Mouse (Mus musculus) ES-Bruce4 (cell line): ENCODE data around the gene Acbd6. TPM values are rescaled to one million over a fixed set of nuclear protein-coding genes. Genes with fewer than 3 reads are reported as not detected.

Experiments
- H3K27ac ChIP-seq: 2 replicates; pipeline ENCODE4 v1.5.1; 2012; ENCODE audit warnings: low read length, inconsistent platforms; ENCODE audit not compliant: insufficient read depth
- H3K27me3 ChIP-seq: 2 replicates; pipeline ENCODE4 v1.6.1; 2012; ENCODE audit warnings: mild to moderate bottlenecking, low read length, inconsistent platforms; ENCODE audit not compliant: control insufficient read depth, poor library complexity, insufficient read depth, severe bottlenecking
- H3K36me3 ChIP-seq: 2 replicates; pipeline ENCODE4 v1.6.1; 2012; ENCODE audit warnings: inconsistent platforms, mild to moderate bottlenecking, low read length, moderate library complexity; ENCODE audit not compliant: control insufficient read depth, poor library complexity, insufficient read depth, severe bottlenecking
- H3K4me1 ChIP-seq: one replicate; pipeline ENCODE4 v1.8.1; 2011; ENCODE audit warnings: low read length; ENCODE audit not compliant: control insufficient read depth, insufficient read depth
- H3K4me3 ChIP-seq: 2 replicates; pipeline ENCODE4 v1.5.1; 2011; ENCODE audit warnings: low read depth, mild to moderate bottlenecking, low read length
- H3K9ac ChIP-seq: 2 replicates; pipeline ENCODE4 v1.6.1; 2012; ENCODE audit warnings: low read depth, mild to moderate bottlenecking, inconsistent platforms; ENCODE audit not compliant: poor library complexity, severe bottlenecking
- H3K9me3 ChIP-seq: replicated peaks from 2 replicates; pipeline ENCODE4 v1.6.1; 2012; ENCODE audit warnings: mild to moderate bottlenecking, low read length, inconsistent platforms; ENCODE audit not compliant: control insufficient read depth, poor library complexity, insufficient read depth, severe bottlenecking
- CTCF ChIP-seq: IDR thresholded peaks from one replicate; pipeline ENCODE4 v1.8.1; 2011; ENCODE audit warnings: low read depth, low read length
- EP300 ChIP-seq: IDR thresholded peaks from 2 replicates; pipeline ENCODE4 v1.6.1; 2011; ENCODE audit warnings: low read depth, low read length; ENCODE audit not compliant: insufficient read depth
- POLR2A ChIP-seq: IDR thresholded peaks from one replicate; pipeline ENCODE4 v1.8.1; 2011; ENCODE audit warnings: low read length; ENCODE audit not compliant: insufficient read depth
- polyA plus RNA-seq: library from polyadenylated mRNA; stranded (reverse); fragments of >200 nt; gene quantifications from 2 replicates; pipeline ENCODE4 v1.2.4, GENCODE M21; 2011; ENCODE audit warnings: low read depth; ENCODE audit not compliant: missing spikeins, insufficient read depth, insufficient read length

Acbd6 gene
- polyA plus RNA-seq, 1 experiment = 62.2 TPM

DNA sequence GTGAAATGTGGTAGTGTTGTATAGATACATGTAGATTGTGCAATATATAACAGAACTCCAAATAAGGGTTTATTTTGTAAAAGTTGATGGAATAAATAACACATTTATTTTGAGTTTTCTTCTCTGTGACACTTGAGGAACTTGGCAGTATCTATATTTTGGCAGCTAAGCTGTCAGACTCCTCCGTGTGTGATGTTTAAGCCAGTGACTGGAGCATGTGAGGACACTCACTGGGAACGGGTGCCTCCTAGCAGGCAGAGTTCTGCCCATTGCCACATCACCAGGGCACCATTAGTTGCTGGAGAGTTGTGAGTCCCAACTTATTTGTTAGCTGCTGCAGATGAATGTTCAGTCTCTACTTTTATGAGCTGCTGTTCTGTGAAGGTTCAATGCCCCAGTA, 30.0 kb downstream of the Acbd6 start:
- H3K27me3 ChIP-seq = no peaks in the 10 kb centered on the region
- no peaks in the 10 kb centered on the region for H3K4me1 ChIP-seq
- H3K27ac ChIP-seq = no peak overlapping the region
- no peak overlapping the region for H3K4me3 ChIP-seq
- H3K36me3 ChIP-seq = no peaks in the 10 kb centered on the region
- no peak overlapping the region for H3K9ac ChIP-seq
- TF ChIP-seq CTCF (no peak), EP300 (no peak), POLR2A (no peak)
- no peaks in the 10 kb centered on the region for H3K9me3 ChIP-seq

DNA sequence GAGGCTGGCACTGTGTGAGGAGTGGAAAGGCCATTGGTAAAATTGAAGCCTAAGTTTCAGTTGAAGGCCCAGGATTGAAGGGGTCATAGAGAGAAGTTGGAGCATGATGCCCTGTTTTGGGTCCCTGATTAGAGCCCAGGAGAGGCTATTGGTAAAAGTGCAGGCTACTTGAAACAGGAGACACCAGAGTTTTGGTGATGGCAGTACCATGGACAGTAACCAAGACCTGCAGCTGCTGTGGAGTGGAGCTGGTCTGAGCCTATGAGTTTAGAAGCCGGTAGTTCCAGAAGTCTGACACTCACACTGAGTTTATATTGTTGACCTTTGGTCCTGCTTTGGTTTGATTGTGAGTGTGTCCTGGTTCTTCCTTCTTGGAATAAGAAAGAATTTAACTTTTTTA, 36.2 kb downstream of the Acbd6 start:
- Histone ChIP-seq H3K27ac (no peak overlapping the region), H3K4me3 (no peak overlapping the region), H3K27me3 (no peaks in the 10 kb centered on the region), H3K9me3 (no peaks in the 10 kb centered on the region), H3K4me1 (no peaks in the 10 kb centered on the region), H3K9ac (no peak overlapping the region), H3K36me3 (no peaks in the 10 kb centered on the region)
- no peak for TF ChIP-seq EP300
- TF ChIP-seq CTCF = no peak
- TF ChIP-seq POLR2A = no peak

DNA sequence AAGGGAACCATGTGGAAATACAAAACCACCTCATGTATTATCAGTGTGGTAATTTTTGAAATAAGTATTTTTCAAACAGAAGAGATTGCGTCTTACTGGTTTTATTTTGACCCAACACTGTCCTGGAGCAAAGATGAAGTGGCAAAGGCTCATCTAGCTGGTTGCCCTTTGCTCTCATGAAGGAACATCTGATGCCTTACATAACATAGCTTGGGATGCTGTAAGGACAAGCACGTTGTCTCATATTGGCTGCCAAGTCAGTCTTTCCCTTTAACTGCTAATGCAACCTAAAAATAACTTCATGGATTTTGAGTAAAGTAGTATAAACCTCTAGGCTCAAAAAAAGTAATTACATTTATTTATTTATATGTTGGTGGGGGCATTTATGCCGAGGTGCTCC, 38.7 kb downstream of the Acbd6 start:
- Histone ChIP-seq H3K36me3 (no peaks in the 10 kb centered on the region), H3K27ac (no peak overlapping the region), H3K4me1 (no peaks in the 10 kb centered on the region), H3K27me3 (no peaks in the 10 kb centered on the region), H3K4me3 (no peak overlapping the region), H3K9me3 (no peaks in the 10 kb centered on the region), H3K9ac (no peak overlapping the region)
- TF ChIP-seq EP300 = no peak

DNA sequence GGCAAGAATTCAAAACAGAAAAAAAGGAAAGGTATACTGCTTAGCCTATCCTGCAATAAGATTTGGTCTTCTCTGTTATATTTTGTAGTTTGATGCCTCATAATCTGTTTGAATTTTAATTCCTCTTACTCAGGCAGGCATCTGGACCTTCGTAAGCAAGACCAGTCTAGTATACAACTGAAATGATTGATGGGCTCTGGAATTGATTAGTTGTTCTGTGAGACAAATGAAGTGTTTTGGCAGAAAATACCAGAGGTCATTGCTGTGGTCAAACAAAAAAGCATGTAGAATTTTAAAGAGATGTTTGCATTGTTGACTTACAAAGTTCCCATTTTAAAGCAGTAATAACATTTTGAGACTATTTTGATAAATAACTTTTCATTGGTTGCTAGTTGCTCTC, 46.8 kb downstream of the Acbd6 start:
- TF ChIP-seq EP300 = no peak
- no peaks in the 10 kb centered on the region for H3K27me3 ChIP-seq

DNA sequence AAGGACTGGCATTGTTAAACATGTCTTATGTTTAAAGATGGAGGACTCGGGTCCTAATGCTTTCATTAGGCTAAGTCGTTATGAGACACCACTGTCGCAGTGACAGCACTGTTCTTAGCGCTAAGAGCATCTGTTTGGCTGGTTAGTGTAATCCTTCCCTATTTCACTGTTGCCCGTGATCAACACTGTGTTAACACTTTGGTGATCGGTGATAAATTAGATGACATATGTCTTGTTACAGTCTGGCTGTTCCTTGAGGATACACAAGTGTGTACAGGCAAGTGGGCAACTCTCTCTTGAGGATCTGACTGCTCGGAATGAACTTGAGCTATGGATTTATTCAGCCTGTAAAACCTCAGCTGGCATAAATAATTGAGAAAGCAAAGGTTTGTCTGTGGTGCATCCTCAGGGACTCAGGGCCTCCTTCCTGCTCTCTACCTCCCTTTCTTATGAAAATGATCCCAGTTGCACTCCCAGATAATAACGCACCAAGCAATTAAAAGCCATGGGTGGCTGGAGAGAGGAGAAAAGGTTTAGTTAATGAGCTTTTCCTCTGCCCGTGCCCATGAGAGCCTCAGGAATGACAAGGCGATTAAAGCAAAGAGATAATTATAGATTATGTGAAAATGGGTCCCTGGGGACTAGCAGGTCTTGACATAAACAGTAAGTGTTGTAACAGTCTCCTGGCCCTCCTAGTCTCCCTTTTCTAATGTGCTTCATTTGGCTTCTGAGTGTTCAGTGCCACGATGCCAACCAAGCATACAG, 47.7 kb downstream of the Acbd6 start:
- Histone ChIP-seq H3K9me3 (no peaks in the 10 kb centered on the region), H3K36me3 (no peaks in the 10 kb centered on the region), H3K9ac (no peak overlapping the region), H3K4me1 (no peaks in the 10 kb centered on the region), H3K4me3 (no peak overlapping the region), H3K27ac (no peak overlapping the region), H3K27me3 (no peaks in the 10 kb centered on the region)
- TF ChIP-seq EP300 (no peak), POLR2A (no peak), CTCF (no peak)

More for the DNA sequence above, 46.8 kb downstream of the Acbd6 start:
- no peak overlapping the region for H3K4me3 ChIP-seq
- no peak overlapping the region for H3K9ac ChIP-seq
- H3K4me1 ChIP-seq = no peaks in the 10 kb centered on the region
- no peaks in the 10 kb centered on the region for H3K36me3 ChIP-seq
- H3K27ac ChIP-seq = no peak overlapping the region
- H3K9me3 ChIP-seq = no peaks in the 10 kb centered on the region

DNA sequence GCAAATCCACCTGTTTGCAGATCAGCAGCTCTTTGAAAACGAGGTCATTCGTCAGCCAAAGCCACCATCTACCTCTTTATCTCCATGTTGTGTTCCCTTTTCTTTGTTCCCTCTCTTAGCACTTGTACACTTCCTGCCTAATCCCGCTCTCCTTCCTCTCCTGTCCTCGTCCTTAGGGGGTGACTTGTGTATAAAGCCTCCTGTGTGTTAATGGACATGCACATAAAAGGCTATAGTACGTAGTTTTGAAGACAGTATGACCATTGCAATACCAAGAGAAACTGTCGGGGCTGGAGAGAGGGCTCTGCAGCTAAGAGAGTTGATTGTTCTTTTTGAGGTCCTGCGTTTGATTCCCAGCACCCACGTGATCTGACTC, 48.2 kb downstream of the Acbd6 start:
- Histone ChIP-seq H3K27ac (no peak overlapping the region), H3K9me3 (no peaks in the 10 kb centered on the region), H3K4me3 (no peak overlapping the region), H3K27me3 (no peaks in the 10 kb centered on the region), H3K4me1 (no peaks in the 10 kb centered on the region), H3K9ac (no peak overlapping the region), H3K36me3 (no peaks in the 10 kb centered on the region)
- TF ChIP-seq CTCF (no peak), EP300 (no peak), POLR2A (no peak)

DNA sequence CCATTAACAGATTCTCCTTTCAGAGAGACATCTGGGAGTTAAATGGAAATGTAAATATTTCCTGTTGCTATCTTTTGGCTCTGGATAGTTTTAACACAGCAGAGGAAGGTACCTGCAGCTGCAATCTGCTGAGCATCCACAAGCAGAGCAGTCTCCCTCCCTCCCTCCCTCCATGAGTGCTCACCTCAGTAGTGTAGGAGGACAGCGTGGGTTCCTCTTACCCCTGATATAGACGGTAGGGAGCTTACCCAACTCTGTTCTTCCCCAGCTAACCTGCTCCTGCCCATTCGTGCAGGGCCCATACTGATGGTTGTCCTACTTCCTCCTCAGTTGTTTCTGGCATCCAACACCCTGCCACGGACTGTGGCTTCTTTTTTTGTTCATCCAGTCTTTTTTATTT, 50.6 kb downstream of the Acbd6 start:
- Histone ChIP-seq H3K36me3 (no peaks in the 10 kb centered on the region), H3K27ac (no peak overlapping the region), H3K4me1 (no peaks in the 10 kb centered on the region), H3K4me3 (no peak overlapping the region), H3K9me3 (no peaks in the 10 kb centered on the region), H3K27me3 (no peaks in the 10 kb centered on the region), H3K9ac (no peak overlapping the region)
- TF ChIP-seq EP300 = no peak
- TF ChIP-seq POLR2A = no peak
- no peak for TF ChIP-seq CTCF
